Mouse (Mus musculus) liver, embryonic 12.5 days (tissue): ENCODE results near the gene Krt5. TPM values are rescaled to one million over a fixed set of nuclear protein-coding genes. Genes with fewer than 3 reads are reported as not detected.
"Not testable (repeated sequence)": the region's sequence is repeated elsewhere in the genome, so short reads cannot be mapped to it uniquely, and the experiment has no call there.

Experiments used
- ATAC-seq: fragments of 200-750 bp; cut with Nextera tagmentation; 2 replicates; pipeline ENCODE4 v1.8.0; 2017; ENCODE audit warnings: moderate number of reproducible peaks, mild to moderate bottlenecking, moderate library complexity
- H3K27ac ChIP-seq: fragments of 300-500 bp; sonication (generic); 2 replicates; pipeline ENCODE4 v1.5.1; 2016; ENCODE audit warnings: mild to moderate bottlenecking
- H3K27me3 ChIP-seq: fragments of 300-500 bp; sonication (generic); replicated peaks from 2 replicates; pipeline ENCODE4 v1.6.1; 2016; ENCODE audit warnings: mild to moderate bottlenecking, moderate library complexity
- H3K36me3 ChIP-seq: fragments of 300-500 bp; sonication (generic); 2 replicates; pipeline ENCODE4 v1.6.1; 2016; ENCODE audit warnings: mild to moderate bottlenecking, moderate library complexity
- H3K4me1 ChIP-seq: fragments of 300-500 bp; sonication (generic); 2 replicates; pipeline ENCODE4 v1.6.1; 2016
- H3K4me2 ChIP-seq: fragments of 300-500 bp; sonication (generic); 2 replicates; pipeline ENCODE4 v1.6.1; 2016; ENCODE audit warnings: mild to moderate bottlenecking, moderate library complexity
- H3K4me3 ChIP-seq: fragments of 300-500 bp; sonication (generic); 2 replicates; pipeline ENCODE4 v1.5.1; 2016; ENCODE audit warnings: mild to moderate bottlenecking, moderate library complexity
- H3K9ac ChIP-seq: fragments of 300-500 bp; sonication (generic); 2 replicates; pipeline ENCODE4 v1.6.1; 2016; ENCODE audit warnings: mild to moderate bottlenecking, moderate library complexity
- H3K9me3 ChIP-seq: fragments of 300-500 bp; sonication (generic); replicated peaks from 2 replicates; pipeline ENCODE4 v1.6.1; 2016; ENCODE audit warnings: mild to moderate bottlenecking, moderate library complexity
- WGBS: fragments of 180-500 bp; shearing (Covaris S2); methylation state at CpG from one replicate; pipeline ENCODE4 v1.1.7; 2016; ENCODE audit not compliant: insufficient replicate concordance; 5-methylcytosine and 5-hydroxymethylcytosine counted together
- microRNA-seq: library from miRNA; unstranded; fragments of <30 nt; microRNA quantifications from one replicate; pipeline ENCODE4, GENCODE M21; 2017
- polyA plus RNA-seq: library from polyadenylated mRNA; unstranded; fragments of >200 nt; fragmentation: Nextera tagmentation; extraction: Ambion mirVana; gene quantifications from 2 replicates; pipeline ENCODE4 v1.2.1, GENCODE M21; 2016

Gene Krt5
- polyA plus RNA-seq, 1 experiment from 2014 or later = 0.08 TPM

- H3K27ac ChIP-seq = no peak overlapping the region
- H3K9me3 ChIP-seq = no peaks in the 10 kb centered on the region
- no peaks in the 10 kb centered on the region for H3K4me1 ChIP-seq
- no peak for ATAC-seq
- no peak overlapping the region for H3K4me3 ChIP-seq
- H3K9ac ChIP-seq = no peak overlapping the region
- H3K36me3 ChIP-seq = no peaks in the 10 kb centered on the region
- no peaks in the 10 kb centered on the region for H3K27me3 ChIP-seq
- 27% methylated on average over 3 of the region's 3 CpGs for WGBS
- no peak overlapping the region for H3K4me2 ChIP-seq
These were observed 13.5 kb downstream of the Krt5 start for GRCm38 (mm10) chr15:101699192-101699591.

DNA sequence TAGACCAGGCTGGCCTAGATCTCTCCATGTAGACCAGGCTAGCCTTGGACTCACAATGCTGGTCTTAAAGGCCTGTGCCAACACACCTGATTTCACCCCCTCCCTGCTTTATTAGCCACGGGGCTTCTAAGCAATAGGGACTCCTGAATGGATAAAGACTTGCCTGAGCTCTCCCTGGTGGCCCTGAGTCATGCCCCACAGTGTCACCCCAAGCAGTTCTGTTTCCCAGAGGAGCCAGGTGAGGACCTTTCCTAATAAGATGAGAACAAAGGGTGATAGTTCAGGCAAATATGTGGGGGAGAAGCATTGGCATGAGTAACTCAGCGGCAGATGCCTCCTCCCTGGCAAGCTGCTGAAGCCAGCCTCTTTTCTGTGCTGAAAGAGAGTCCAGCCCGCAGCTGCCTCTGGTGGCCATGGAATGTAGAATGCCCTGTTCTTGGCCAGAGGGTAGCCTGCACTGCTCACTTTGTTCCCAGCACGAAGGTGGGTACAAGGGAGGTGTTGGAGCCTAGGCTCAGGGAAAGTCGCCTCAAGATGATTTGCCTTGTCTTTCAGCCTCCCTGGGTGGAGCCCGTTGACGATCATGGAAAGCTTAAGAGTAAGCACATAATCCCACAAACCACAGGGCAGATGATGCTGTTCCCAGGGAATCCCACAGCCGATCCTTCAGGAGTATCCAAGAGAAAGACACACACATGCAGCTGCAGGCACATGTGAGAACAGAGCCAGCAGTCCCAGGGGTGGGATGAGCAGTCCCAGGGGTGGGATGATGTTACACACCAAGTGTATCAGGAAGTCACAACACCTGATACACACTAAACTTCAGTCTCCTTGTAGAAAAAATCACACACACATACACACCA lies 15.1 kb downstream of the Krt5 start:
- 63% methylated on average over 8 of the region's 8 CpGs for WGBS
- no peaks in the 10 kb centered on the region for H3K4me1 ChIP-seq
- no peak overlapping the region for H3K27ac ChIP-seq
- H3K9ac ChIP-seq = no peak overlapping the region
- no peak for ATAC-seq
- no peaks in the 10 kb centered on the region for H3K9me3 ChIP-seq
- H3K27me3 ChIP-seq = no peaks in the 10 kb centered on the region
- no peak overlapping the region for H3K4me2 ChIP-seq
- H3K4me3 ChIP-seq = no peak overlapping the region
- no peaks in the 10 kb centered on the region for H3K36me3 ChIP-seq

DNA sequence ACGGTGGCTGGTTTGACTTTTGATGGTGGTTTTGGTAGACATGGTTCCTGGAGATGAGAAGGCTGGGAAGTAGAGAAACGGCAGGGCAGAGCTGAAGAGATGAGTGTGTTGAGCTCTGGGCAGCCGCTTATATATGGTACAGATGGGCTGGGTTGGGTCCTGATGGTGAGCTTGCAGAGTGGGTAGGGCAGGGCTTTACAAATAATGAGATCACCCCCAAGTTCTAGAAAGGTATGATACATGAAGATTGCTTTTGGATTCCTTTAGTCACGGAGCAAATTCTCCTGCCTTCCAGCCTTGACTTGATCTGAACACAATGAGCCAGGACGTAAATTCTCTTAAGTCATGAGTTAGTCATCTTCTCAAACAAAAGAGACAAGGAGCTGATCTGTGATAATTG lies 18.5 kb downstream of the Krt5 start, which contains the start of gene Krt6a:
Gene Krt6a (minus strand): TSS at position 101 of the 400 bp plus-strand sequence.
- Histone ChIP-seq H3K9me3 (no peaks in the 10 kb centered on the region), H3K4me2 (no peak within 1 kb of the TSS), H3K36me3 (no peaks in the 10 kb centered on the region), H3K4me1 (no peaks in the 10 kb centered on the region), H3K27ac (no peak within 1 kb of the TSS), H3K4me3 (no peak within 1 kb of the TSS), H3K9ac (no peak within 1 kb of the TSS), H3K27me3 (no peaks in the 10 kb centered on the region)
- no peak for ATAC-seq
- WGBS = 61% methylated on average over 5 of the region's 5 CpGs

DNA sequence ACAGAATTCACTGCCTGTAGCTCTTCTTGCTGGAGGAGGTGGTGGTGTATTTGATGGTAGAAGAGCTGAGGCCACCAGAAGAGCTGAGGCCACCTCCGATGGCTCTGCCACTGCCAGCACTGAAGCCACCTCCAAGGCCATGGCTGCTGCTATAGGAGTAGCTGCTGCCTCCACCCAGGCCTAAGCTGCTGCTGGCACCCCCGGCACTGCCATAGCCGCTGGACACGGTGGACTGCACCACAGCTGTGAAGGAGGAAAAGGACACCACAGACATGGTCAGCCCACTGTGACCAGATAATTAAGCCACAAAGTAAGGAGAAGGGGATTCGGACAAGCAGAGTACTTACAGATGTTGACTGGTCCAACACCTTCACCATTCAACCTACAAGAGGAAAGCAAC lies 22.2 kb downstream of the Krt5 start:
- H3K4me1 ChIP-seq, H3K36me3 ChIP-seq, H3K9ac ChIP-seq, H3K9me3 ChIP-seq, ATAC-seq, H3K4me3 ChIP-seq, H3K27ac ChIP-seq, H3K4me2 ChIP-seq, H3K27me3 ChIP-seq: not testable (repeated sequence)
- WGBS = 59% methylated on average over 5 of the region's 5 CpGs

DNA sequence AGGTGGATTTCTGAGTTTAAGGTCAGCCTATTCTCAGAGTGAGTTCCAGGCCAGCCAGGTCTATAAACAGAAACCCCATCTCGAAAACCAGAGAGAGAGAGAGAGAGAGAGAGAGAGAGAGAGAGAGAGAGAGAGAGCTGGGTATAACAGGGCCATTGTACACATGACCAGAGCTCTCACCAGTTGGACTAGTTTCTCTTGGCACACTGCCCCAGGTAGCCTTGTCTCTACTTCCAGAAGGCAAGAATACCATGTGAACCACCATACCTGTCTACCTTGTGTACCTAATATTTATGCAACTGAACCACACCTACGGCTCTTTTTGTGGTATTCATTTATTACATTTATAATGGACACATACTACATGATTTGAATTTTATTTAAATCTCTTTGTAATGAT lies 24.5 kb downstream of the Krt5 start:
- H3K4me3 ChIP-seq = no peak overlapping the region
- ATAC-seq = no peak
- no peaks in the 10 kb centered on the region for H3K4me1 ChIP-seq
- H3K27me3 ChIP-seq = no peaks in the 10 kb centered on the region
- H3K27ac ChIP-seq = no peak overlapping the region
- H3K9me3 ChIP-seq = no peaks in the 10 kb centered on the region
- no peak overlapping the region for H3K4me2 ChIP-seq
- H3K36me3 ChIP-seq = no peaks in the 10 kb centered on the region
- H3K9ac ChIP-seq = no peak overlapping the region
- WGBS = 39% methylated on average over 2 of the region's 2 CpGs

DNA sequence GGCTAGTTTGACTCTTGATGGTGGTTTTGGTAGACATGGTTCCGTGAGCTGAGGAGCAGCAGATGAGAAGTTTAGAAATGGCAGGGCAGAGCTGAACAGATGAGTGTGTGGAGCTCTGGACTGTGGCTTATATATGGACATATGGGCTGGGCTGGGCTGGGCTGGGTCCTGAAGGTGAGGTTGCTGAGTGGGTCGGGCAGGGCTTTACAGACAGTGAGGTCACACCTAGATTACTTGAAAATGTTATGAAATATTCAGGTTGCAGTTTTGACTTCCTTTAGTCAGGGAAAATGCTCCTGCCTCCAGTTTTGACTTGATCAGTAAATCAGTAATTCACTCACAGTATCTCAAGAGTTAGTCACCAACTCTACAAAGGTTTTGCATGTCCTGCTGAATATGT lies 32.5 kb downstream of the Krt5 start, which contains the start of gene Krt6b:
Gene Krt6b (minus strand): TSS at position 101 of the 400 bp plus-strand sequence.
- Histone ChIP-seq H3K27ac (no peak within 1 kb of the TSS), H3K36me3 (no peaks in the 10 kb centered on the region), H3K4me3 (no peak within 1 kb of the TSS), H3K9me3 (no peaks in the 10 kb centered on the region), H3K9ac (no peak within 1 kb of the TSS), H3K27me3 (no peaks in the 10 kb centered on the region), H3K4me2 (no peak within 1 kb of the TSS), H3K4me1 (no peaks in the 10 kb centered on the region)
- no peak for ATAC-seq
- WGBS = 48% methylated on average over 2 of the region's 2 CpGs

- no peak overlapping the region for H3K27ac ChIP-seq
- no peak overlapping the region for H3K4me2 ChIP-seq
- no peaks in the 10 kb centered on the region for H3K4me1 ChIP-seq
- no peaks in the 10 kb centered on the region for H3K9me3 ChIP-seq
- no peaks in the 10 kb centered on the region for H3K27me3 ChIP-seq
- WGBS = 63% methylated on average over 1 of the region's 1 CpGs
- no peak for ATAC-seq
- no peak overlapping the region for H3K4me3 ChIP-seq
- no peak overlapping the region for H3K9ac ChIP-seq
- no peaks in the 10 kb centered on the region for H3K36me3 ChIP-seq
These were observed 36.7 kb downstream of the Krt5 start for GRCm38 (mm10) chr15:101675978-101676377.

Small RNAs within 50 kb of the gene (microRNA-seq; reads per million reads assigned to microRNA genes)
- gene Gm44323 (not detected), gene Gm44342 (not detected), gene Gm44383 (not detected)

Other genes with a start within 250 kb of the Krt5 start
- gene Krt81, start 249.1 kb downstream of the Krt5 start, polyA plus RNA-seq = not detected in 2 replicates
- gene Krt86, start 239.4 kb downstream of the Krt5 start, polyA plus RNA-seq = not detected in 2 replicates
- gene Krt83, start 221.4 kb downstream of the Krt5 start, polyA plus RNA-seq = not detected in 2 replicates
- gene Gm49425, start 195.6 kb downstream of the Krt5 start, polyA plus RNA-seq = not detected in 2 replicates
- gene Krt84, start 180.1 kb downstream of the Krt5 start, polyA plus RNA-seq = not detected in 2 replicates
- not detected in 2 replicates for gene Krt82, start 162.2 kb downstream of the Krt5 start, polyA plus RNA-seq
- not detected in 2 replicates for gene Krt90, start 149.9 kb downstream of the Krt5 start, polyA plus RNA-seq
- not detected in 2 replicates for gene Krt75, start 139.0 kb downstream of the Krt5 start, polyA plus RNA-seq
- gene Gm5414, start 84.7 kb downstream of the Krt5 start, polyA plus RNA-seq = not detected in 2 replicates
- gene Gm5478, start 65.5 kb downstream of the Krt5 start, polyA plus RNA-seq = not detected in 2 replicates
- not detected in 2 replicates for gene Krt6b, start 32.6 kb downstream of the Krt5 start, polyA plus RNA-seq
- gene Krt6a, start 18.6 kb downstream of the Krt5 start, polyA plus RNA-seq = not detected in 2 replicates
- gene Krt71, start 30.2 kb upstream of the Krt5 start, polyA plus RNA-seq = not detected in 2 replicates
- gene Krt72, start 73.6 kb upstream of the Krt5 start, polyA plus RNA-seq = not detected in 2 replicates
- gene Krt73, start 89.4 kb upstream of the Krt5 start, polyA plus RNA-seq = not detected in 2 replicates
- not detected in 2 replicates for gene Krt2, start 105.3 kb upstream of the Krt5 start, polyA plus RNA-seq
- 0.06 and 0.38 TPM in 2 replicates for gene Krt1, start 137.9 kb upstream of the Krt5 start, polyA plus RNA-seq
- not detected in 2 replicates for gene Krt77, start 156.8 kb upstream of the Krt5 start, polyA plus RNA-seq
- not detected in 2 replicates for gene Krt76, start 180.0 kb upstream of the Krt5 start, polyA plus RNA-seq
- not detected in 2 replicates for gene Krt4, start 211.8 kb upstream of the Krt5 start, polyA plus RNA-seq
- not detected in 2 replicates for gene Krt79, start 227.4 kb upstream of the Krt5 start, polyA plus RNA-seq
- not detected in 2 replicates for gene Krt78, start 241.4 kb upstream of the Krt5 start, polyA plus RNA-seq